Mouse (Mus musculus) small intestine, adult 2 months (tissue): Measurements from ENCODE around the gene Mtg1.

Source experiments
- CTCF ChIP-seq: fragments of 200-500 bp; IDR thresholded peaks from 2 replicates; pipeline ENCODE4 v1.5.1; 2012; ENCODE audit warnings: low read depth, mild to moderate bottlenecking, control low read depth, inconsistent platforms, low read length, moderate library complexity, mixed read lengths; ENCODE audit not compliant: insufficient replicate concordance, insufficient read length; ENCODE audit errors: extremely low read depth
- POLR2A ChIP-seq: fragments of 200-500 bp; IDR thresholded peaks from 2 replicates; pipeline ENCODE4 v1.6.1; 2012; ENCODE audit warnings: low read depth, mild to moderate bottlenecking, control low read depth, inconsistent platforms, low read length, moderate library complexity

- TF ChIP-seq CTCF (no peak), POLR2A (no peak)
Measured at GRCm38 (mm10) chr7:140153829-140154217, 16.5 kb downstream of the Mtg1 start.
